Mouse (Mus musculus) small intestine, adult 2 months (tissue): ENCODE measurements around the gene Tmem108. TPM values are rescaled to one million over a fixed set of nuclear protein-coding genes. Genes with fewer than 3 reads are reported as not detected.

Experiments
- H3K27ac ChIP-seq: fragments of 200-500 bp; 2 replicates; pipeline ENCODE4 v1.5.1; 2012; ENCODE audit warnings: low read depth, low read length, control low read depth, inconsistent platforms; ENCODE audit not compliant: insufficient read depth
- H3K27me3 ChIP-seq: fragments of 200-500 bp; 2 replicates; pipeline ENCODE4 v1.6.1; 2012; ENCODE audit warnings: mild to moderate bottlenecking, moderate library complexity, low read length, inconsistent platforms; ENCODE audit not compliant: control insufficient read depth, insufficient read depth
- H3K36me3 ChIP-seq: fragments of 200-500 bp; 2 replicates; pipeline ENCODE4 v1.6.1; 2012; ENCODE audit warnings: mild to moderate bottlenecking, low read length, control low read depth, inconsistent platforms; ENCODE audit not compliant: control insufficient read depth, insufficient read depth
- H3K4me1 ChIP-seq: fragments of 200-500 bp; 2 replicates; pipeline ENCODE4 v1.6.1; 2012; ENCODE audit warnings: low read length, inconsistent platforms, mixed read lengths; ENCODE audit not compliant: control insufficient read depth, insufficient read depth, insufficient read length
- H3K4me3 ChIP-seq: fragments of 200-500 bp; 2 replicates; pipeline ENCODE4 v1.5.1; 2012; ENCODE audit warnings: low read depth, mild to moderate bottlenecking, control low read depth, inconsistent platforms, low read length, moderate library complexity
- CTCF ChIP-seq: fragments of 200-500 bp; IDR thresholded peaks from 2 replicates; pipeline ENCODE4 v1.5.1; 2012; ENCODE audit warnings: low read depth, mild to moderate bottlenecking, control low read depth, inconsistent platforms, low read length, moderate library complexity, mixed read lengths; ENCODE audit not compliant: insufficient replicate concordance, insufficient read length; ENCODE audit errors: extremely low read depth
- POLR2A ChIP-seq: fragments of 200-500 bp; IDR thresholded peaks from 2 replicates; pipeline ENCODE4 v1.6.1; 2012; ENCODE audit warnings: low read depth, mild to moderate bottlenecking, control low read depth, inconsistent platforms, low read length, moderate library complexity
- WGBS: fragments of 180-500 bp; shearing (Covaris S2); methylation state at CpG from one replicate; pipeline ENCODE4 v1.1.7; 2018; 5-methylcytosine and 5-hydroxymethylcytosine counted together
- polyA plus RNA-seq: library from polyadenylated mRNA; depleted of rRNA; stranded (reverse); fragments of >200 nt; gene quantifications from 2 replicates; pipeline ENCODE4 v1.2.3, GENCODE M21; 2012

Tmem108 gene
- polyA plus RNA-seq, 1 experiment: 0.85 TPM

- no peak for TF ChIP-seq CTCF
- Histone ChIP-seq H3K27ac (no peak overlapping the region), H3K4me3 (no peak overlapping the region), H3K27me3 (no peaks in the 10 kb centered on the region), H3K4me1 (no peaks in the 10 kb centered on the region), H3K36me3 (no peaks in the 10 kb centered on the region)
- WGBS: 78% methylated on average over 11 of the region's 11 CpGs
Observed at GRCm38 (mm10) chr9:103664151-103664550, 97.5 kb downstream of the Tmem108 start.

GRCm38 (mm10) chr9:103661873-103662272 lies 99.8 kb downstream of the Tmem108 start:
- Histone ChIP-seq H3K27me3 (no peaks in the 10 kb centered on the region), H3K4me1 (no peaks in the 10 kb centered on the region), H3K36me3 (no peaks in the 10 kb centered on the region), H3K4me3 (no peak overlapping the region), H3K27ac (no peak overlapping the region)
- TF ChIP-seq POLR2A: no peak
- no peak for TF ChIP-seq CTCF
- WGBS: 65% methylated on average over 1 of the region's 1 CpGs

GRCm38 (mm10) chr9:103657981-103658380 lies 103.7 kb downstream of the Tmem108 start:
- Histone ChIP-seq H3K4me1 (no peaks in the 10 kb centered on the region), H3K27ac (no peak overlapping the region), H3K4me3 (no peak overlapping the region), H3K27me3 (no peaks in the 10 kb centered on the region), H3K36me3 (no peaks in the 10 kb centered on the region)
- TF ChIP-seq POLR2A (no peak), CTCF (no peak)
- WGBS: 83% methylated on average over 5 of the region's 5 CpGs

- no peak for TF ChIP-seq CTCF
- no peak for TF ChIP-seq POLR2A
- no peaks in the 10 kb centered on the region for H3K36me3 ChIP-seq
- WGBS: 64% methylated on average over 13 of the region's 13 CpGs
- no peaks in the 10 kb centered on the region for H3K4me1 ChIP-seq
- H3K27me3 ChIP-seq: no peaks in the 10 kb centered on the region
- no peak overlapping the region for H3K4me3 ChIP-seq
- H3K27ac ChIP-seq: no peak overlapping the region
Observed at GRCm38 (mm10) chr9:103657183-103657975, 104.3 kb downstream of the Tmem108 start.

GRCm38 (mm10) chr9:103653995-103654587 lies 107.5 kb downstream of the Tmem108 start:
- TF ChIP-seq CTCF: no peak
- no peak for TF ChIP-seq POLR2A
- H3K36me3 ChIP-seq: no peaks in the 10 kb centered on the region
- H3K4me3 ChIP-seq: no peak overlapping the region
- H3K27me3 ChIP-seq: no peaks in the 10 kb centered on the region
- WGBS: 30% methylated on average over 10 of the region's 10 CpGs
- no peaks in the 10 kb centered on the region for H3K4me1 ChIP-seq
- H3K27ac ChIP-seq: no peak overlapping the region

GRCm38 (mm10) chr9:103652127-103652882 lies 109.3 kb downstream of the Tmem108 start:
- TF ChIP-seq CTCF: no peak
- TF ChIP-seq POLR2A: no peak
- Histone ChIP-seq H3K4me3 (no peak overlapping the region), H3K27me3 (no peaks in the 10 kb centered on the region), H3K4me1 (no peaks in the 10 kb centered on the region), H3K27ac (no peak overlapping the region), H3K36me3 (no peaks in the 10 kb centered on the region)
- WGBS: 50% methylated on average over 8 of the region's 8 CpGs

- 62% methylated on average over 2 of the region's 2 CpGs for WGBS
Observed at GRCm38 (mm10) chr9:103646605-103647004, 115.0 kb downstream of the Tmem108 start.

More at GRCm38 (mm10) chr9:103646605-103647004, 115.0 kb downstream of the Tmem108 start:
- TF ChIP-seq POLR2A (no peak), CTCF (no peak)
- Histone ChIP-seq H3K4me3 (no peak overlapping the region), H3K27ac (no peak overlapping the region), H3K36me3 (no peaks in the 10 kb centered on the region), H3K27me3 (no peaks in the 10 kb centered on the region), H3K4me1 (no peaks in the 10 kb centered on the region)
